In genomic region chr4:123972423-123973049, GRCm38 (mm10) we compare ENCODE assay signal across 8 mouse cellular contexts. TPM values are rescaled to one million over a fixed set of nuclear protein-coding genes. Genes with fewer than 3 reads are reported as not detected.
DNase-seq lines count a peak whose midpoint lies in the region; ATAC-seq lines count a peak whose summit lies in the region.
"Had no signal": no experiment of that assay in that cellular context is flagged by ENCODE, and none has a peak within 500 bp of the region (broad histone marks: within the 10 kb centered on the region; RNA-seq: fewer than 3 reads in every experiment).

No protein-coding gene starts in this region.

- H3K27me3 ChIP-seq in lung, embryonic 15.5 days: peaks cover 17% of the 10 kb centered on the region
- H3K27me3 ChIP-seq in hindbrain, embryonic 11.5 days (ENCODE audit: control insufficient read depth, insufficient read depth, low read length): no peaks in the 10 kb centered on the region; the same call in 1 of the 2 replicates
- H3K27me3 ChIP-seq in liver, embryonic 16.5 days (ENCODE audit: control insufficient read depth, insufficient read depth, low read depth, low read length): peaks cover 4% of the 10 kb centered on the region; the same call in 1 of the 2 replicates

- DNase-seq in lung, postnatal 25 days (ENCODE audit: low spot score): no peak
- peak; percentile 57 for DNase-seq in hindbrain, embryonic 11.5 days (ENCODE audit: low spot score)
- DNase-seq in urinary bladder, adult 18-20 months (ENCODE audit: low spot score in 2 of 2): no peak
- no peak for DNase-seq in lung, postnatal 36 days
- DNase-seq in thymus, postnatal 4 days: no peak

- H3K4me2 ChIP-seq in lung, embryonic 15.5 days: peak overlapping the region; percentile 46
- H3K4me2 ChIP-seq in hindbrain, embryonic 11.5 days (replicated peaks; ENCODE audit: low read depth, low read length): peak overlapping the region; percentile 56
- peak overlapping the region; percentile 41 for H3K4me2 ChIP-seq in liver, embryonic 16.5 days (ENCODE audit: low read depth, low read length)

- H3K27ac ChIP-seq in lung, embryonic 15.5 days: no peak overlapping the region
- peak overlapping the region; percentile 56; the same call in 1 of the 2 replicates for H3K27ac ChIP-seq in hindbrain, embryonic 11.5 days (ENCODE audit: low read depth, low read length)
- no peak overlapping the region for H3K27ac ChIP-seq in liver, embryonic 16.5 days (ENCODE audit: low read length)

- no peaks in the 10 kb centered on the region for H3K9me3 ChIP-seq in lung, embryonic 15.5 days
- no peaks in the 10 kb centered on the region for H3K9me3 ChIP-seq in hindbrain, embryonic 11.5 days (ENCODE audit: control insufficient read depth, low read length)
- H3K9me3 ChIP-seq in liver, embryonic 16.5 days (replicated peaks; ENCODE audit: control insufficient read depth, low read length): no peaks in the 10 kb centered on the region

- no peak for ATAC-seq in lung, embryonic 15.5 days (ENCODE audit: borderline replicate concordance, extremely low read depth, low FRiP score, low TSS enrichment)
- ATAC-seq in hindbrain, embryonic 11.5 days (ENCODE audit: low FRiP score): peak; percentile 68; the same call in 1 of the 2 replicates
- ATAC-seq in liver, embryonic 16.5 days (ENCODE audit: low read depth): peak; percentile 47

- H3K4me3 ChIP-seq in lung, embryonic 15.5 days: no peak overlapping the region
- peak overlapping the region; percentile 25 for H3K4me3 ChIP-seq in hindbrain, embryonic 11.5 days (ENCODE audit: low read depth, low read length)
- H3K4me3 ChIP-seq in liver, embryonic 16.5 days (ENCODE audit: low read depth, low read length): peak overlapping the region; percentile 13; the same call in 1 of the 2 replicates

- H3K4me1 ChIP-seq in lung, embryonic 15.5 days: no peaks in the 10 kb centered on the region; the same call in 1 of the 2 replicates
- peaks cover 2% of the 10 kb centered on the region; the same call in 1 of the 2 replicates for H3K4me1 ChIP-seq in hindbrain, embryonic 11.5 days (replicated peaks; ENCODE audit: control insufficient read depth, insufficient read depth, low read length)
- no peaks in the 10 kb centered on the region; the same call in 1 of the 2 replicates for H3K4me1 ChIP-seq in liver, embryonic 16.5 days (ENCODE audit: control insufficient read depth, low read depth, low read length)

- no peaks in the 10 kb centered on the region for H3K36me3 ChIP-seq in lung, embryonic 15.5 days
- H3K36me3 ChIP-seq in hindbrain, embryonic 11.5 days (ENCODE audit: control insufficient read depth, insufficient read depth, low read length): no peaks in the 10 kb centered on the region
- no peaks in the 10 kb centered on the region for H3K36me3 ChIP-seq in liver, embryonic 16.5 days (ENCODE audit: control insufficient read depth, insufficient read depth)

- H3K9ac ChIP-seq in lung, embryonic 15.5 days: no peak overlapping the region
- peak overlapping the region; percentile 53 for H3K9ac ChIP-seq in hindbrain, embryonic 11.5 days (ENCODE audit: low read depth, low read length)
- no peak overlapping the region; the same call in 1 of the 2 replicates for H3K9ac ChIP-seq in liver, embryonic 16.5 days (ENCODE audit: low read depth, low read length)

- 11% methylated on average over 29 of the region's 29 CpGs for WGBS in lung, embryonic 15.5 days
- WGBS in hindbrain, embryonic 11.5 days: 7% methylated on average over 29 of the region's 29 CpGs
- 13% methylated on average over 29 of the region's 29 CpGs for WGBS in liver, embryonic 16.5 days (ENCODE audit: insufficient replicate concordance)

RNA-seq across cellular contexts. Expression of gene 4930535I16Rik, which starts 54.7 kb away (rescaled TPM):
- not detected in 2 replicates for polyA plus RNA-seq in lung, embryonic 15.5 days (2015; fragmentation: Nextera tagmentation; extraction: Ambion mirVana)
- not detected in 2 replicates for polyA plus RNA-seq in hindbrain, embryonic 11.5 days (2014; fragmentation: Nextera tagmentation; extraction: Ambion mirVana)
- polyA plus RNA-seq in liver, embryonic 16.5 days (2015; fragmentation: Nextera tagmentation; extraction: Ambion mirVana): not detected in 2 replicates
- polyA plus RNA-seq: large intestine, adult 2 months had no signal

RNA-seq across cellular contexts. Expression of gene Rragc, which starts 55.3 kb away (rescaled TPM):
- 46.6 and 49.2 TPM in 2 replicates for polyA plus RNA-seq in lung, embryonic 15.5 days (2015; fragmentation: Nextera tagmentation; extraction: Ambion mirVana)
- 55.0 and 55.2 TPM in 2 replicates for polyA plus RNA-seq in hindbrain, embryonic 11.5 days (2014; fragmentation: Nextera tagmentation; extraction: Ambion mirVana)
- polyA plus RNA-seq in liver, embryonic 16.5 days (2015; fragmentation: Nextera tagmentation; extraction: Ambion mirVana): 19.0 and 19.4 TPM in 2 replicates
